Mouse (Mus musculus) adrenal gland, postnatal 0 days (tissue): Measurements from ENCODE around the gene Gm9780. TPM values are rescaled to one million over a fixed set of nuclear protein-coding genes. Genes with fewer than 3 reads are reported as not detected.

ENCODE experiments used
- polyA plus RNA-seq: library from polyadenylated mRNA; unstranded; fragments of >200 nt; fragmentation: Nextera tagmentation; extraction: Ambion mirVana; gene quantifications from 2 replicates; pipeline ENCODE4 v1.2.1, GENCODE M21; 2015

Gene Gm9780
- polyA plus RNA-seq: 99.0 and 234 TPM in 2 replicates

GRCm38 (mm10) chr14:26042611-26043010, at the start of gene Gm9780:
TSS of gene Gm9780 (minus strand) at chr14:26042711.

GRCm38 (mm10) chr14:26081997-26082396, 39.5 kb upstream of the Gm9780 start, which contains the start of gene Cphx3:
TSS of gene Cphx3 (plus strand) at chr14:26082297.

GRCm38 (mm10) chr14:26081216-26081615, 38.7 kb upstream of the Gm9780 start, which contains the start of gene Cphx2:
TSS of gene Cphx2 (plus strand) at chr14:26081516.

GRCm38 (mm10) chr14:26067325-26067633, 24.8 kb upstream of the Gm9780 start, which contains the start of gene Tmem254c:
TSS of gene Tmem254c (minus strand) at chr14:26067355.

GRCm38 (mm10) chr14:25978371-25979241, 63.9 kb downstream of the Gm9780 start, which contains the start of gene Duxbl1:
TSS of gene Duxbl1 (plus strand) at chr14:25978577.

Other genes starting within 250 kb of the Gm9780 start
- gene Anxa11, start 200.6 kb downstream of the Gm9780 start, polyA plus RNA-seq: 22.6 and 33.0 TPM in 2 replicates
- gene Plac9a, start 139.6 kb downstream of the Gm9780 start, polyA plus RNA-seq: 2.5 and 2.9 TPM in 2 replicates
- gene Tmem254a, start 115.0 kb downstream of the Gm9780 start, polyA plus RNA-seq: 1.4 and 3.9 TPM in 2 replicates
- not detected in 2 replicates for gene Cphx1, start 104.4 kb downstream of the Gm9780 start, polyA plus RNA-seq
- gene Duxbl1, start 64.1 kb downstream of the Gm9780 start, polyA plus RNA-seq: 0.76 and 0.97 TPM in 2 replicates
- 26.4 and 33.1 TPM in 2 replicates for gene Tmem254c, start 24.6 kb upstream of the Gm9780 start, polyA plus RNA-seq
- not detected in 2 replicates for gene Cphx2, start 38.8 kb upstream of the Gm9780 start, polyA plus RNA-seq
- gene Cphx3, start 39.6 kb upstream of the Gm9780 start, polyA plus RNA-seq: 0.11 TPM in 1 of 2 replicates, not detected in the other
- gene Duxbl2, start 75.6 kb upstream of the Gm9780 start, polyA plus RNA-seq: not detected in 2 replicates
- gene Plac9b, start 139.8 kb upstream of the Gm9780 start, polyA plus RNA-seq: 131 and 280 TPM in 2 replicates
- 24.7 and 25.0 TPM in 2 replicates for gene Tmem254b, start 164.3 kb upstream of the Gm9780 start, polyA plus RNA-seq
- gene Duxbl3, start 215.3 kb upstream of the Gm9780 start, polyA plus RNA-seq: 0.81 and 1.5 TPM in 2 replicates